Mouse (Mus musculus) forebrain, embryonic 14.5 days (tissue): Measurements from ENCODE around the gene 5330417H12Rik. TPM values are rescaled to one million over a fixed set of nuclear protein-coding genes. Genes with fewer than 3 reads are reported as not detected.

ENCODE experiments used
- ATAC-seq: fragments of 200-750 bp; cut with Nextera tagmentation; 2 replicates; pipeline ENCODE4 v1.8.0; 2017; ENCODE audit warnings: mild to moderate bottlenecking, moderate library complexity
- DNase-seq: peaks from one replicate; pipeline ENCODE4 v3.0.0-alpha.2; 2015; ENCODE audit warnings: low spot score
- H3K27ac ChIP-seq: fragments of 300-500 bp; sonication (generic); 2 replicates; pipeline ENCODE4 v1.5.1; 2014; ENCODE audit warnings: low read depth, mild to moderate bottlenecking, control low read depth, low read length, moderate library complexity
- H3K27me3 ChIP-seq: fragments of 300-500 bp; sonication (generic); replicated peaks from 2 replicates; pipeline ENCODE4 v1.6.1; 2014; ENCODE audit warnings: low read length, control low read depth, mixed read lengths; ENCODE audit not compliant: control insufficient read depth, insufficient read depth
- H3K36me3 ChIP-seq: fragments of 300-500 bp; sonication (generic); 2 replicates; pipeline ENCODE4 v1.6.1; 2014; ENCODE audit warnings: low read length, control low read depth; ENCODE audit not compliant: control insufficient read depth, insufficient read depth
- H3K4me1 ChIP-seq: fragments of 300-500 bp; sonication (generic); 2 replicates; pipeline ENCODE4 v1.6.1; 2014; ENCODE audit warnings: antibody characterized with exemption, low read length, control low read depth; ENCODE audit not compliant: control insufficient read depth, insufficient read depth
- H3K4me2 ChIP-seq: fragments of 300-500 bp; sonication (generic); 2 replicates; pipeline ENCODE4 v1.6.1; 2014; ENCODE audit warnings: mild to moderate bottlenecking, control low read depth, low read length
- H3K4me3 ChIP-seq: fragments of 300-500 bp; sonication (generic); 2 replicates; pipeline ENCODE4 v1.5.1; 2014; ENCODE audit warnings: low read depth, low read length, control low read depth
- H3K9ac ChIP-seq: fragments of 300-500 bp; sonication (generic); 2 replicates; pipeline ENCODE4 v1.6.1; 2014; ENCODE audit warnings: mild to moderate bottlenecking, low read length, control low read depth, moderate library complexity
- H3K9me3 ChIP-seq: fragments of 300-500 bp; sonication (generic); replicated peaks from 2 replicates; pipeline ENCODE4 v1.6.1; 2016; ENCODE audit warnings: low read length, control low read depth, mixed read lengths; ENCODE audit not compliant: control insufficient read depth
- WGBS: fragments of 180-500 bp; shearing (Covaris S2); extraction: QIAGEN DNeasy Blood & Tissue Kit; methylation state at CpG from one replicate; pipeline ENCODE4 v1.1.7; 2014; 5-methylcytosine and 5-hydroxymethylcytosine counted together
- polyA plus RNA-seq: library from polyadenylated mRNA; unstranded; fragments of >200 nt; fragmentation: Nextera tagmentation; extraction: Ambion mirVana; gene quantifications from 2 replicates; pipeline ENCODE4 v1.2.1, GENCODE M21; 2014

5330417H12Rik gene
- polyA plus RNA-seq, 1 experiment from 2014 or later = not detected

GRCm38 (mm10) chr7:107661189-107661842 lies 36.4 kb upstream of the 5330417H12Rik start:
- DNase-seq = peak; percentile 84
- H3K4me1 ChIP-seq = peaks cover 17% of the 10 kb centered on the region
- H3K9ac ChIP-seq = no peak overlapping the region
- H3K9me3 ChIP-seq = no peaks in the 10 kb centered on the region
- no peaks in the 10 kb centered on the region for H3K27me3 ChIP-seq
- no peak overlapping the region for H3K4me3 ChIP-seq
- ATAC-seq = peak; percentile 52
- H3K4me2 ChIP-seq = no peak overlapping the region
- H3K36me3 ChIP-seq = no peaks in the 10 kb centered on the region
- 20% methylated on average over 8 of the region's 8 CpGs for WGBS
- H3K27ac ChIP-seq = no peak overlapping the region

DNA sequence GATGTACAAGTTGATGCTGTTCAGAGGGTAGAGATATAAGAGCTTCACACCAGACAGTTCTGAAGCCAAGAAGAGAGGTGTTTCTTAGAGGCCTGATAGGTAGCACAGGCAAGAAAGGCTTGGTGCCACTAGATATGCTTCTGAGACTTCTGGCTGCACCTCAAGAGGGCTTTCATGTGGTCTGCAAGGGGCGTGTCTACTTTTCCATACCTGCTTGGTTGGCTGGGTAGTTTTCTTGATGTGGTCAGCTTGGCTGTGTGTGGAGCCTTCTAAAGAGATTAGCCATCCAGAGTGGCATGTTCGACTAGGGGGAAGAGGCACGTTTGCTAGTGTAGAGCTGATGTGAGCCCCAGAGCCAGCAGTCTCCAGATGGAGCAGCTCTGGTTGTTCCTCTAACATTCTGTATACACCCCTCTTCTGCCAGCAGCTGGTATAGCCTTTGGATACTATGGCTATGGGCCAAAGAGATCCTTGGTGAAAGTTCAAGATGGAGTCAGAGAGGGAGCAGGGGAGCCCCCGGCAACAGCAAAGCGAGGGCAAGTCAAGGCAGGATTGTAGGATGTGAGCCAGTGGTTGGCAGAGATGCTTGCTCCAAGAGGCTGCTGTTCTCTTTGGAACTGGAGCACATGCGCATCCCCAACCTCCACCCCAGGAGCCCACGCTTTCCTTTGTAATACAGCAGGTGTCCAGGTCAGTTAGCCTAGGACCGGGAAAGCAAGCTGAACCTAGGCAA lies 34.4 kb upstream of the 5330417H12Rik start:
- Histone ChIP-seq H3K4me3 (no peak overlapping the region), H3K9ac (no peak overlapping the region), H3K4me2 (no peak overlapping the region), H3K36me3 (no peaks in the 10 kb centered on the region), H3K9me3 (no peaks in the 10 kb centered on the region), H3K27me3 (no peaks in the 10 kb centered on the region), H3K27ac (no peak overlapping the region), H3K4me1 (peaks cover under 1% of the 10 kb centered on the region; the same call in 1 of the 2 replicates)
- WGBS = 83% methylated on average over 8 of the region's 8 CpGs
- no peak for ATAC-seq
- DNase-seq = no peak

DNA sequence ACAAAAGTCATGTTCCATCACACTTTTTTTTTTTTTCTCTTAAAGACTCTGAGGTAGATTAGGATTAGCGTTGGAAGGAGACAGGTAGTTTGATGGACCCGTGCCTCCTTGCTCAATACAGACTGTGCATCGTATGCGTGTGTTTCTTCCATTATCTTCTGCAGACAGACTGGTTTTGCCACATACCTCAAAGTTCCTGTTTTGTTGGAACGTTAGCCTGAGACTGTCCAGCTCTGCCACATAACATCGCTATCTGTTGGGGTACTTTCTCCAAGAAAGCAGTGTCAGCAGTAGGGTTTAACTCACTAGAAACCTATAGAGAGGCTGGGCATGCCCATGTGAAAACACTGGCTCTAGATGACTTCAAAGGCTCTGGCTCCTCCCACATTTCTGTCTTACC lies 31.5 kb upstream of the 5330417H12Rik start:
- Histone ChIP-seq H3K27me3 (no peaks in the 10 kb centered on the region), H3K4me2 (no peak overlapping the region), H3K9me3 (no peaks in the 10 kb centered on the region), H3K36me3 (no peaks in the 10 kb centered on the region), H3K9ac (no peak overlapping the region), H3K4me3 (no peak overlapping the region), H3K4me1 (no peaks in the 10 kb centered on the region), H3K27ac (no peak overlapping the region)
- ATAC-seq (no peak), DNase-seq (no peak)
- 88% methylated on average over 6 of the region's 6 CpGs for WGBS

DNA sequence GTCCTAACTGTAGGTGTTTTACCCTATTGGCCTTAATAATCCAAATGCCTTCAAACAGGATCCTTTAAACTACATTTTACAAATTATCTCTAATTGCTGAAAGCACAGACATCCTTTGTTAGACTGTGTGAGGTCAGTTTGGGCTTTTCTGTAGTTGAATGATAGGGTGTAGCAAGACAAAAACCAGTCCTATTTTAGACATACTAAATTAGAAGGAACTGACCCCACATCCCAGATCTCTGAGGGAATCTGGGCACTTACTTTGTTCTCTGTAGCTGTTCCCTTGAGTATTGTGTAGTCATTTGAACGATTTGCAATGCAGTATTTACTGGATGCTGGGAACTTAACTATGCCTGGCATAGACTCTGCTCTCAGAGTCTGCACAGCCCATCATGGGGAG lies 26.9 kb upstream of the 5330417H12Rik start:
- Histone ChIP-seq H3K9ac (no peak overlapping the region), H3K4me2 (no peak overlapping the region), H3K27me3 (no peaks in the 10 kb centered on the region), H3K9me3 (no peaks in the 10 kb centered on the region), H3K27ac (no peak overlapping the region), H3K36me3 (no peaks in the 10 kb centered on the region), H3K4me1 (no peaks in the 10 kb centered on the region), H3K4me3 (no peak overlapping the region)
- 45% methylated on average over 1 of the region's 1 CpGs for WGBS
- ATAC-seq (no peak), DNase-seq (no peak)

GRCm38 (mm10) chr7:107649990-107650389 lies 25.0 kb upstream of the 5330417H12Rik start:
- ATAC-seq = no peak
- H3K4me3 ChIP-seq = no peak overlapping the region
- H3K9ac ChIP-seq = no peak overlapping the region
- no peaks in the 10 kb centered on the region for H3K36me3 ChIP-seq
- no peak overlapping the region for H3K27ac ChIP-seq
- H3K27me3 ChIP-seq = no peaks in the 10 kb centered on the region
- WGBS = 77% methylated on average over 7 of the region's 7 CpGs
- DNase-seq = no peak
- no peak overlapping the region for H3K4me2 ChIP-seq
- H3K9me3 ChIP-seq = no peaks in the 10 kb centered on the region
- no peaks in the 10 kb centered on the region for H3K4me1 ChIP-seq

DNA sequence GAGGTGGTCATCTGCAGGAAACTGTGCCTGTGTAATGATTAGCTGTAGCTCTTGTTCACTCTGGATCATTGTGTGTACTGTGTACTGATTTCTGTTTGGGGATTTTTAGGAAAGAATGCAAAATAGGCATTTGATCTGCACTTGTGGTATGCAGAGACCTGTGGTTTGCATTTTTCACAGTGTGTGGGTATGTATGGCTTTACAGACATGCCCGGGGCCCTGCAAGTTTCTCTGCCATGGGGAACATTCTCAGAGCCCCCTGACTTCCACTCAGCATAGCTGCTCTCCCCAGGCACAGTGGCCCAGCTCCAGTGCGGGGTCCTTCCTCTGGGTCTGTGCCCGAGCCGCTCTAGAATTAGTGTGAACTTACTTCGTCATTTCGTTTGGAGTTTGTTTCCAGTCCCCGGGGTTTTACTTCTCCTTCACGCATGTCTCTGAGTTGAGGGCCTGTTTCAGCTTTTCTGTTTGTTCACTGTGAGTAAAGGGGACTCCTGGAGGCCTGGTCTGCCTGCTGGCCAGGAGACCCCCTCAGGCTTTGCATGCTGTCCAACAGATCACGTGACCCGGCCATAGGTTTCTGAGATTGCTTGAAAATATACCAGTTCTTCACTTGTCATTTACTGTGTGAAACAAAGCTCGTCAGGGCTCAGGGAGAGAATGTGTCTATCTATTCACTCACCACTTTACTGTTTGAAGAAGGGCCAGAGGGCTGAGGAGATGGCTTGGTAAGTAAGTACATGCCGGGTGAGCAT lies 24.2 kb upstream of the 5330417H12Rik start:
- DNase-seq = no peak
- Histone ChIP-seq H3K4me3 (no peak overlapping the region), H3K4me1 (no peaks in the 10 kb centered on the region), H3K9me3 (no peaks in the 10 kb centered on the region), H3K4me2 (no peak overlapping the region), H3K36me3 (no peaks in the 10 kb centered on the region), H3K27me3 (no peaks in the 10 kb centered on the region), H3K27ac (no peak overlapping the region), H3K9ac (no peak overlapping the region)
- ATAC-seq = no peak
- WGBS = 80% methylated on average over 12 of the region's 12 CpGs

GRCm38 (mm10) chr7:107644987-107645386 lies 20.0 kb upstream of the 5330417H12Rik start:
- WGBS = 93% methylated on average over 2 of the region's 2 CpGs

GRCm38 (mm10) chr7:107642586-107643275 lies 17.8 kb upstream of the 5330417H12Rik start:
- 61% methylated on average over 7 of the region's 7 CpGs for WGBS
- no peaks in the 10 kb centered on the region for H3K4me1 ChIP-seq

More at GRCm38 (mm10) chr7:107644987-107645386, 20.0 kb upstream of the 5330417H12Rik start:
- ATAC-seq (no peak), DNase-seq (no peak)
- Histone ChIP-seq H3K27me3 (no peaks in the 10 kb centered on the region), H3K27ac (no peak overlapping the region), H3K4me2 (no peak overlapping the region), H3K36me3 (no peaks in the 10 kb centered on the region), H3K9me3 (no peaks in the 10 kb centered on the region), H3K4me1 (no peaks in the 10 kb centered on the region), H3K4me3 (no peak overlapping the region), H3K9ac (no peak overlapping the region)

More at GRCm38 (mm10) chr7:107642586-107643275, 17.8 kb upstream of the 5330417H12Rik start:
- ATAC-seq = peak; percentile 62; the same call in 1 of the 2 replicates
- peak; percentile 31 for DNase-seq
- no peaks in the 10 kb centered on the region for H3K36me3 ChIP-seq
- no peak overlapping the region for H3K4me3 ChIP-seq
- H3K9me3 ChIP-seq = no peaks in the 10 kb centered on the region
- H3K4me2 ChIP-seq = no peak overlapping the region
- H3K27me3 ChIP-seq = no peaks in the 10 kb centered on the region
- H3K27ac ChIP-seq = no peak overlapping the region
- no peak overlapping the region for H3K9ac ChIP-seq
